ENCODE assay signal across 22 mouse cellular contexts in genomic region chr8:4401442-4401841, GRCm38 (mm10).
"Had no signal": no experiment of that assay in that cellular context is flagged by ENCODE, and none has a peak within 500 bp of the region (broad histone marks: within the 10 kb centered on the region; RNA-seq: fewer than 3 reads in every experiment).

No protein-coding gene starts in this region.

- DNase-seq: heart, postnatal 10 days; heart, postnatal 14 days; heart, postnatal 36 days; heart, postnatal 4 days; kidney, adult 11 months; kidney, adult 18-20 months; kidney, adult 2 months; kidney, adult 8-10 months; kidney, adult 9 months; kidney, postnatal 10 days; kidney, postnatal 14 days; kidney, postnatal 25 days; kidney, postnatal 36 days; kidney, postnatal 4 days; layer of hippocampus, adult 9-11 months; layer of hippocampus, postnatal 36 days had no signal

- ATAC-seq: hindbrain, embryonic 16.5 days; hindbrain, postnatal 0 days; inflammation-experienced regulatory T-cells, adult 6 months; intestine, embryonic 15.5 days; intestine, embryonic 16.5 days; intestine, postnatal 0 days had no signal
